25 mouse cellular contexts compared by ENCODE assay signal in genomic region chr6:85288193-85288857, GRCm38 (mm10). TPM values are rescaled to one million over a fixed set of nuclear protein-coding genes. Genes with fewer than 3 reads are reported as not detected.
DNase-seq lines count a peak whose midpoint lies in the region; ATAC-seq and TF ChIP-seq lines count a peak whose summit lies in the region.
"Had no signal": no experiment of that assay in that cellular context is flagged by ENCODE, and none has a peak within 500 bp of the region (broad histone marks: within the 10 kb centered on the region; RNA-seq: fewer than 3 reads in every experiment).

No protein-coding gene starts in this region.

- H3K9me3 ChIP-seq in E14TG2a.4 (ENCODE audit: low read length) (no peaks in the 10 kb centered on the region), MEL (replicated peaks; ENCODE audit: insufficient read depth, low read length) (no peaks in the 10 kb centered on the region)
- H3K9me3 ChIP-seq in liver, embryonic 12.5 days (replicated peaks): no peaks in the 10 kb centered on the region
- H3K9me3 ChIP-seq in stomach, embryonic 16.5 days (replicated peaks; ENCODE audit: control insufficient read depth, low read length): no peaks in the 10 kb centered on the region
- H3K9me3 ChIP-seq: G1E; heart, embryonic 10.5 days; heart, embryonic 15.5 days; intestine, embryonic 15.5 days; limb, embryonic 13.5 days had no signal

- TF ChIP-seq RAD21 in MEL (IDR thresholded peaks at IDR 0.05; ENCODE audit: low read depth, low read length): no peak

- TF ChIP-seq EP300 in MEL (IDR thresholded peaks at IDR 0.05; ENCODE audit: low read depth in 1 of 2, low read length in 2 of 2): no peak

- H3K4me1 ChIP-seq in E14TG2a.4 (replicated peaks; ENCODE audit: low read depth, low read length) (peaks cover 72% of the 10 kb centered on the region), MEL (ENCODE audit: control insufficient read depth in 1 of 2, insufficient read depth in 2 of 2, low read length in 2 of 2) (peaks cover 2 to 10% of the 10 kb centered on the region in 2 experiments)
- peaks cover 19% of the 10 kb centered on the region for H3K4me1 ChIP-seq in liver, embryonic 12.5 days
- H3K4me1 ChIP-seq in stomach, embryonic 16.5 days (ENCODE audit: control insufficient read depth, insufficient read depth, low read length): no peaks in the 10 kb centered on the region
- H3K4me1 ChIP-seq: heart, embryonic 10.5 days; heart, embryonic 15.5 days; intestine, embryonic 15.5 days had no signal

- H3K27me3 ChIP-seq in E14TG2a.4 (ENCODE audit: insufficient read depth, low read length): no peaks in the 10 kb centered on the region
- H3K27me3 ChIP-seq in MEL (ENCODE audit: control insufficient read depth in 1 of 2, insufficient read depth in 2 of 2, low read length in 2 of 2): no peaks in the 10 kb centered on the region
- no peaks in the 10 kb centered on the region for H3K27me3 ChIP-seq in liver, embryonic 12.5 days (replicated peaks)
- H3K27me3 ChIP-seq in stomach, embryonic 16.5 days (ENCODE audit: control insufficient read depth, insufficient read depth, low read length): no peaks in the 10 kb centered on the region
- H3K27me3 ChIP-seq: heart, embryonic 15.5 days; intestine, embryonic 15.5 days; limb, embryonic 13.5 days had no signal

- no peak for TF ChIP-seq CTCF in E14TG2a.4 (conservative IDR thresholded peaks at IDR 0.05; ENCODE audit: low read length)
- no peak for TF ChIP-seq CTCF in MEL (IDR thresholded peaks at IDR 0.05 in 2 of 3, conservative IDR thresholded peaks at IDR 0.05 in 1 of 3; ENCODE audit: control insufficient read depth in 1 of 3, insufficient read depth in 1 of 3, low read depth in 2 of 3, low read length in 3 of 3, poor library complexity in 1 of 3, severe bottlenecking in 1 of 3)

- peak; percentile 50 for DNase-seq in MEL (ENCODE audit: low read depth, low spot score)
- DNase-seq in B cell, adult 2 months: no peak
- no peak for DNase-seq in retina, postnatal 1 day
- no peak for DNase-seq in cerebellum, adult 9-10 months
- DNase-seq: adrenal gland, postnatal 14 days; cerebellum, adult 18-20 months; cerebellum, postnatal 14 days; gastrocnemius, postnatal 14 days; kidney, adult 2 months; layer of hippocampus, adult 9-11 months; lung, postnatal 10 days; thymus, postnatal 4 days had no signal

- peak overlapping the region; percentile 69 for H3K4me3 ChIP-seq in E14TG2a.4 (replicated peaks; ENCODE audit: low read length)
- no peak overlapping the region for H3K4me3 ChIP-seq in MEL (ENCODE audit: control insufficient read depth in 1 of 2, insufficient read depth in 1 of 2, low read depth in 2 of 2, low read length in 2 of 2)
- H3K4me3 ChIP-seq in liver, embryonic 12.5 days: no peak overlapping the region
- no peak overlapping the region for H3K4me3 ChIP-seq in stomach, embryonic 16.5 days (replicated peaks; ENCODE audit: low read length)
- H3K4me3 ChIP-seq: erythroblast, embryonic 14.5 days; heart, embryonic 10.5 days; heart, embryonic 15.5 days; intestine, embryonic 15.5 days; limb, embryonic 13.5 days had no signal

- peak overlapping the region; percentile 24; the same call in 1 of the 2 replicates for H3K27ac ChIP-seq in MEL (ENCODE audit: control insufficient read depth, low read depth, low read length)
- H3K27ac ChIP-seq in liver, embryonic 12.5 days: no peak overlapping the region; the same call in 1 of the 2 replicates
- H3K27ac ChIP-seq in stomach, embryonic 16.5 days (ENCODE audit: low read length): no peak overlapping the region
- H3K27ac ChIP-seq: heart, embryonic 10.5 days; heart, embryonic 15.5 days; hindbrain, postnatal 0 days; intestine, embryonic 15.5 days; kidney, postnatal 0 days; limb, embryonic 13.5 days; macrophage had no signal

- H3K36me3 ChIP-seq in E14TG2a.4 (ENCODE audit: insufficient read depth, low read length) (no peaks in the 10 kb centered on the region), MEL (ENCODE audit: control insufficient read depth in 1 of 2, insufficient read depth in 2 of 2, low read length in 2 of 2) (peaks cover 0 to 3% of the 10 kb centered on the region in 2 experiments; a peak in 1 of 4 replicates)
- no peaks in the 10 kb centered on the region for H3K36me3 ChIP-seq in liver, embryonic 12.5 days
- H3K36me3 ChIP-seq in stomach, embryonic 16.5 days (ENCODE audit: control insufficient read depth, insufficient read depth, low read length): no peaks in the 10 kb centered on the region
- H3K36me3 ChIP-seq: G1E; heart, embryonic 10.5 days; heart, embryonic 15.5 days; intestine, embryonic 15.5 days; limb, embryonic 13.5 days had no signal

- 23% methylated on average over 4 of the region's 4 CpGs for WGBS in liver, embryonic 12.5 days (ENCODE audit: insufficient replicate concordance)
- WGBS in stomach, embryonic 16.5 days: 52% methylated on average over 4 of the region's 4 CpGs

- peak overlapping the region; percentile 38; the same call in 1 of the 2 replicates for H3K9ac ChIP-seq in MEL (ENCODE audit: control insufficient read depth, low read depth, low read length, poor library complexity, severe bottlenecking)
- no peak overlapping the region for H3K9ac ChIP-seq in liver, embryonic 12.5 days
- no peak overlapping the region for H3K9ac ChIP-seq in stomach, embryonic 16.5 days (ENCODE audit: low read length)
- H3K9ac ChIP-seq: heart, embryonic 15.5 days; intestine, embryonic 15.5 days; limb, embryonic 13.5 days had no signal

- peak; percentile 80 for ATAC-seq in liver, embryonic 12.5 days
- 0 out of 2 replicates have a peak, but pooled peaks have one; percentile 25 for ATAC-seq in stomach, embryonic 16.5 days (ENCODE audit: insufficient read depth, low FRiP score)
- ATAC-seq: hindbrain, postnatal 0 days; intestine, embryonic 15.5 days; midbrain, embryonic 16.5 days had no signal

- H3K79me2 ChIP-seq in MEL (ENCODE audit: control insufficient read depth, insufficient read depth, low read length, poor library complexity): no peaks in the 10 kb centered on the region

- H3K4me2 ChIP-seq in liver, embryonic 12.5 days: 0 out of 2 replicates have a peak overlapping the region, but pooled peaks have one; percentile 18
- no peak overlapping the region for H3K4me2 ChIP-seq in stomach, embryonic 16.5 days (ENCODE audit: low read depth, low read length)
- H3K4me2 ChIP-seq: heart, embryonic 15.5 days; intestine, embryonic 15.5 days; limb, embryonic 13.5 days had no signal

- no peak for TF ChIP-seq POLR2A in MEL (IDR thresholded peaks at IDR 0.05; ENCODE audit: control insufficient read depth in 1 of 2, insufficient read depth in 1 of 2, low read depth in 1 of 2, low read length in 2 of 2, poor library complexity in 1 of 2)

TF ChIP-seq in MEL, 35 proteins besides CTCF, POLR2A, EP300 and RAD21:
- TF ChIP-seq GATA1 (IDR thresholded peaks at IDR 0.05; ENCODE audit: low read depth, low read length) (peak; percentile 45; the same call in 1 of the 2 replicates), ZC3H11A (IDR thresholded peaks at IDR 0.05; ENCODE audit: low read depth, low read length) (no peak)
TF ChIP-seq in MEL: peak in this region for 1.

RNA-seq across cellular contexts. Expression of gene Sfxn5, which starts 44.9 kb away (rescaled TPM):
- 1.8 and 2.0 TPM in 2 replicates for total RNA-seq in MEL (2012; rRNA removed)
- polyA plus RNA-seq in MEL (2012; ENCODE audit: insufficient read depth in 1 of 2, insufficient read length in 2 of 2, low read depth in 1 of 2, low replicate concordance in 2 of 2, missing spikeins in 1 of 2): 1 to 10 TPM in 1 of 2 experiments, not detected in 1; 3.0 TPM
- 2.6 and 3.1 TPM in 2 replicates for polyA plus RNA-seq in liver, embryonic 12.5 days (2016; fragmentation: Nextera tagmentation; extraction: Ambion mirVana)
- polyA plus RNA-seq in stomach, embryonic 16.5 days (2015; fragmentation: Nextera tagmentation; extraction: Ambion mirVana): 10.7 and 11.0 TPM in 2 replicates
